Comparison of ENCODE assay signal across 9 mouse cellular contexts in genomic region chr7:125747316-125747690, GRCm38 (mm10). TPM values are rescaled to one million over a fixed set of nuclear protein-coding genes. Genes with fewer than 3 reads are reported as not detected.
DNase-seq lines count a peak whose midpoint lies in the region; ATAC-seq and TF ChIP-seq lines count a peak whose summit lies in the region.
"Had no signal": no experiment of that assay in that cellular context is flagged by ENCODE, and none has a peak within 500 bp of the region (broad histone marks: within the 10 kb centered on the region; RNA-seq: fewer than 3 reads in every experiment).

No protein-coding gene starts in this region.

- peak; percentile 11; the same call in 1 of the 2 replicates for TF ChIP-seq CTCF in small intestine, adult 2 months (IDR thresholded peaks at IDR 0.05; ENCODE audit: extremely low read depth, insufficient read length, insufficient replicate concordance, low read depth, low read length)

- no peaks in the 10 kb centered on the region for H3K4me1 ChIP-seq in lung, embryonic 15.5 days
- no peaks in the 10 kb centered on the region for H3K4me1 ChIP-seq in small intestine, adult 2 months (ENCODE audit: control insufficient read depth, insufficient read depth, insufficient read length, low read length)

- no peak for TF ChIP-seq POLR2A in small intestine, adult 2 months (IDR thresholded peaks at IDR 0.05; ENCODE audit: low read depth, low read length)

- DNase-seq in cerebellum, postnatal 14 days: peak; percentile 33 to 51
- DNase-seq in lung, postnatal 25 days (ENCODE audit: low spot score): no peak
- peak; percentile 35 for DNase-seq in embryo, embryonic 10.5 days (ENCODE audit: low spot score)
- DNase-seq in spleen, postnatal 4 days (ENCODE audit: low spot score in 2 of 2): no peak
- DNase-seq in Muller cell, postnatal 12 days (ENCODE audit: inconsistent ontology term): no peak
- DNase-seq: kidney, postnatal 10 days had no signal

- H3K36me3 ChIP-seq in lung, embryonic 15.5 days: no peaks in the 10 kb centered on the region
- H3K36me3 ChIP-seq in small intestine, adult 2 months (ENCODE audit: control insufficient read depth, insufficient read depth, low read length): no peaks in the 10 kb centered on the region

- no peak for ATAC-seq in cerebellum, adult (ENCODE audit: insufficient number of reproducible peaks, low FRiP score, low TSS enrichment)
- ATAC-seq in lung, embryonic 15.5 days (ENCODE audit: borderline replicate concordance, extremely low read depth, low FRiP score, low TSS enrichment): 0 out of 2 replicates have a peak, but pooled peaks have one; percentile 48

- H3K9ac ChIP-seq in lung, embryonic 15.5 days: no peak overlapping the region

- no peaks in the 10 kb centered on the region for H3K9me3 ChIP-seq in lung, embryonic 15.5 days

- 67% methylated on average over 7 of the region's 7 CpGs for WGBS in lung, embryonic 15.5 days
- WGBS in small intestine, adult 2 months: 82% methylated on average over 7 of the region's 7 CpGs

- no peaks in the 10 kb centered on the region for H3K27me3 ChIP-seq in lung, embryonic 15.5 days
- no peaks in the 10 kb centered on the region for H3K27me3 ChIP-seq in small intestine, adult 2 months (ENCODE audit: control insufficient read depth, insufficient read depth, low read length)

- H3K4me3 ChIP-seq in lung, embryonic 15.5 days: no peak overlapping the region
- no peak overlapping the region for H3K4me3 ChIP-seq in small intestine, adult 2 months (ENCODE audit: low read depth, low read length)

- no peak overlapping the region for H3K4me2 ChIP-seq in lung, embryonic 15.5 days

- no peak overlapping the region for H3K27ac ChIP-seq in lung, embryonic 15.5 days
- no peak overlapping the region for H3K27ac ChIP-seq in small intestine, adult 2 months (ENCODE audit: insufficient read depth, low read depth, low read length)

RNA-seq across cellular contexts. Expression of gene D430042O09Rik, which starts 39.6 kb away (rescaled TPM):
- polyA plus RNA-seq in lung, embryonic 15.5 days (2015; fragmentation: Nextera tagmentation; extraction: Ambion mirVana): 7.5 and 8.0 TPM in 2 replicates
- polyA plus RNA-seq in small intestine, adult 2 months (2012; rRNA removed): 9.8 and 17.5 TPM in 2 replicates

RNA-seq across cellular contexts. Expression of gene Gtf3c1, which starts 39.7 kb away (rescaled TPM):
- 27.7 and 29.5 TPM in 2 replicates for polyA plus RNA-seq in lung, embryonic 15.5 days (2015; fragmentation: Nextera tagmentation; extraction: Ambion mirVana)
- 17.5 and 40.9 TPM in 2 replicates for polyA plus RNA-seq in small intestine, adult 2 months (2012; rRNA removed)

Comparison
In these comparisons a context has a peak if more than half of its experiments do, and no peak if none do; other contexts are left out.
1. DNase-seq: peak in cerebellum, postnatal 14 days (2 of 2) and embryo, embryonic 10.5 days (single experiment); none in lung, postnatal 25 days (single experiment), spleen, postnatal 4 days (0 of 2) and Muller cell, postnatal 12 days (single experiment).